Mouse (Mus musculus) olfactory bulb, adult 2 months (tissue): ENCODE results near the gene Dohh.

Experiments used
- CTCF ChIP-seq: fragments of 200-500 bp; IDR thresholded peaks from 2 replicates; pipeline ENCODE4 v1.5.1; 2012; ENCODE audit warnings: low read depth, mild to moderate bottlenecking, low read length, moderate library complexity; ENCODE audit not compliant: insufficient read depth
- POLR2A ChIP-seq: fragments of 200-500 bp; IDR thresholded peaks from 2 replicates; pipeline ENCODE4 v1.6.1; 2012; ENCODE audit warnings: mild to moderate bottlenecking, low read depth, low read length, moderate library complexity; ENCODE audit not compliant: insufficient read depth

DNA sequence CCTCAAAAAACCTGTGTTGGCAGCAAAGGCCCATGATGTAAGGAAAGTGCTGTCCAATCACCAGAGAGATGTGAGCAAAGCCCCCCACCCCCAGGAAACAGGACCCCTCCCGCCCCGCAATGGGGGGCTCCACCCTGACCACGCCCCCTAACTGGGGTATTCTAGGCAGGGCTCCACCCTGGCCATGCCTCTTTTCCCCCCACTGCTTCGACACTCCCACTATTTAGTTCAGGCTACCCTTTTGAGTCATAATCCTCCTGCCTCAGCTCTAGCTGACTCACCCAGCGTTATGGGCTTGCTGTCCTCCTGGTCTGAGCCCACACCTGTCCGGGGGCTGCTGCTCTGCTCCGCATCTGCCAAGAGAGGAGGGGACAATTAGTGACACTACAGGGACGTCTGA is 25.1 kb downstream of the Dohh start:
- TF ChIP-seq CTCF, result no peak
- no peak for TF ChIP-seq POLR2A
